Mouse (Mus musculus) midbrain, embryonic 12.5 days (tissue): ENCODE measurements around the gene Sufu. TPM values are rescaled to one million over a fixed set of nuclear protein-coding genes. Genes with fewer than 3 reads are reported as not detected.
A peak's percentile ranks its signal among the peaks of the same experiment; 100 is the strongest.

ENCODE experiments used
- ATAC-seq: fragments of 200-750 bp; cut with Nextera tagmentation; 2 replicates; pipeline ENCODE4 v1.8.0; 2017; ENCODE audit warnings: low read depth, moderate TSS enrichment, moderate library complexity; ENCODE audit not compliant: low FRiP score
- H3K27ac ChIP-seq: fragments of 300-500 bp; sonication (generic); replicated peaks from 2 replicates; pipeline ENCODE4 v1.5.1; 2016; ENCODE audit warnings: mild to moderate bottlenecking
- H3K27me3 ChIP-seq: fragments of 300-500 bp; sonication (generic); 2 replicates; pipeline ENCODE4 v1.6.1; 2016; ENCODE audit warnings: mild to moderate bottlenecking
- H3K36me3 ChIP-seq: fragments of 300-500 bp; sonication (generic); 2 replicates; pipeline ENCODE4 v1.6.1; 2016
- H3K4me1 ChIP-seq: fragments of 300-500 bp; sonication (generic); 2 replicates; pipeline ENCODE4 v1.6.1; 2016
- H3K4me2 ChIP-seq: fragments of 300-500 bp; sonication (generic); replicated peaks from 2 replicates; pipeline ENCODE4 v1.6.1; 2016; ENCODE audit warnings: mild to moderate bottlenecking, moderate library complexity
- H3K4me3 ChIP-seq: fragments of 300-500 bp; sonication (generic); 2 replicates; pipeline ENCODE4 v1.5.1; 2016; ENCODE audit warnings: mild to moderate bottlenecking
- H3K9ac ChIP-seq: fragments of 300-500 bp; sonication (generic); replicated peaks from 2 replicates; pipeline ENCODE4 v1.6.1; 2016; ENCODE audit warnings: mild to moderate bottlenecking, moderate library complexity
- H3K9me3 ChIP-seq: fragments of 300-500 bp; sonication (generic); 2 replicates; pipeline ENCODE4 v1.6.1; 2016; ENCODE audit warnings: mild to moderate bottlenecking
- WGBS: fragments of 180-500 bp; shearing (Covaris S2); methylation state at CpG from one replicate; pipeline ENCODE4 v1.1.7; 2016; 5-methylcytosine and 5-hydroxymethylcytosine counted together
- polyA plus RNA-seq: library from polyadenylated mRNA; unstranded; fragments of >200 nt; fragmentation: Nextera tagmentation; extraction: Ambion mirVana; gene quantifications from 2 replicates; pipeline ENCODE4 v1.2.1, GENCODE M21; 2016

Sufu gene
- polyA plus RNA-seq, 1 experiment from 2014 or later, result 43.7 TPM

DNA sequence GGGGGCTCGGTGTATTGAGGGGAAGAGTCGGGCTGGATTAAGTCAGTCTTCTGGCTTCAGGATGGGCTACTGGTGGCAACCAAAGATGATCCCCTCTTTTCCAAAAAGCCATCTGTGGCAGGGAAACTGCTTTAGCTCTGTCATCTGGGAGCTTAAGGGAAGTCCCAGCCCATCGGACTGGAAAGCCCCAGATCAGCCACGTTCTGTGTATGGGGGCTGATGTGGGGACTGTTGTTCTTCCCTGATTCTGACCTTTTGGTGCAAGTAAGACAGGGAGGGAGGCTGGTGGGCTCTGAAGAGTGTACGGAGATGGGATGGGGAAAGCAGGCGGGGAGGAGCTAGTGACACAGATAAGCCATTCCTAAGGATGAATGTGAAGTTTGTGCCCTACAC is 127.5 kb downstream of the Sufu start:
- Histone ChIP-seq H3K27ac (peak overlapping the region; percentile 83), H3K9me3 (no peaks in the 10 kb centered on the region), H3K4me2 (peak overlapping the region; percentile 49), H3K4me3 (peak overlapping the region; percentile 16; the same call in 1 of the 2 replicates), H3K9ac (peak overlapping the region; percentile 42), H3K4me1 (peaks cover 70% of the 10 kb centered on the region), H3K27me3 (no peaks in the 10 kb centered on the region), H3K36me3 (no peaks in the 10 kb centered on the region)
- 8% methylated on average over 6 of the region's 6 CpGs for WGBS
- peak; percentile 17; the same call in 1 of the 2 replicates for ATAC-seq

DNA sequence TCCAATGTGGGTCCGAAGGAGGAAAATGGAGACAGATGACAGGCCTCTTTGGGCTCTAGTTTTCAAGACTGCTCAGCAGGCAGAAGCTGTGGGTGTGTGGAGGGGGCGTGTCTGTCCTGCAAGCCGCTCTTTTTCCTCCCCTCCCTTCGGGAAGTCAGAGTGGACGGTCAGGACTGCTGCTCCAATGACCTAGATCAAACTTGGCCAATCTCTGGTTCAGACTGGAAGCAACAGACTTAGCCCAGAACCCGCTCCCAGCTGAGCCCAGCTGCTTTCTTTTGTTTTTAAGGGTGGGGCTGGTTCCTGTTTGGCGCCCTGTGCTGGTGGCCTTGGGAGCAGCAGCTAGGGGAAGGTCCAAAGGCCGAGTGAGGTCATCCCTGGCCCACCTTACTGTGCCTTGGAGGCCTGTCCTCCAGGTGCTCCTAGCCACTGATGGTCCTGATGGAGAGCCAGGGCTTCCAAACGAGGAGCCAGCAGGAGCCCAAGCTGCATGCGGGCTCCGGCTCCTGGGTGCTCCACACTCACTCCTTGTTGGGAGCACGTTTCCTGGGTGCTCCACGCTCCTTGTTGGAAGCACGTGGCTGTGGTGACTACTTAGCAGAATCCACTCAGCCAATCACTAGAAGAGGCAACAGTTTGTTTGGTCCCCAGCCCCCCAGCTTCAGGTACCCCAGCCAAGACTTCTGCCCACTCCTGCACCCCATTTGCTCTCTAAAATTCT is 128.1 kb downstream of the Sufu start:
- Histone ChIP-seq H3K27me3 (no peaks in the 10 kb centered on the region), H3K9ac (0 out of 2 replicates have a peak overlapping the region, but pooled peaks have one; percentile 42), H3K4me1 (peaks cover 73% of the 10 kb centered on the region), H3K27ac (peak overlapping the region; percentile 83), H3K9me3 (no peaks in the 10 kb centered on the region), H3K4me3 (no peak overlapping the region), H3K4me2 (peak overlapping the region; percentile 49), H3K36me3 (no peaks in the 10 kb centered on the region)
- WGBS, result 23% methylated on average over 14 of the region's 14 CpGs
- no peak for ATAC-seq

DNA sequence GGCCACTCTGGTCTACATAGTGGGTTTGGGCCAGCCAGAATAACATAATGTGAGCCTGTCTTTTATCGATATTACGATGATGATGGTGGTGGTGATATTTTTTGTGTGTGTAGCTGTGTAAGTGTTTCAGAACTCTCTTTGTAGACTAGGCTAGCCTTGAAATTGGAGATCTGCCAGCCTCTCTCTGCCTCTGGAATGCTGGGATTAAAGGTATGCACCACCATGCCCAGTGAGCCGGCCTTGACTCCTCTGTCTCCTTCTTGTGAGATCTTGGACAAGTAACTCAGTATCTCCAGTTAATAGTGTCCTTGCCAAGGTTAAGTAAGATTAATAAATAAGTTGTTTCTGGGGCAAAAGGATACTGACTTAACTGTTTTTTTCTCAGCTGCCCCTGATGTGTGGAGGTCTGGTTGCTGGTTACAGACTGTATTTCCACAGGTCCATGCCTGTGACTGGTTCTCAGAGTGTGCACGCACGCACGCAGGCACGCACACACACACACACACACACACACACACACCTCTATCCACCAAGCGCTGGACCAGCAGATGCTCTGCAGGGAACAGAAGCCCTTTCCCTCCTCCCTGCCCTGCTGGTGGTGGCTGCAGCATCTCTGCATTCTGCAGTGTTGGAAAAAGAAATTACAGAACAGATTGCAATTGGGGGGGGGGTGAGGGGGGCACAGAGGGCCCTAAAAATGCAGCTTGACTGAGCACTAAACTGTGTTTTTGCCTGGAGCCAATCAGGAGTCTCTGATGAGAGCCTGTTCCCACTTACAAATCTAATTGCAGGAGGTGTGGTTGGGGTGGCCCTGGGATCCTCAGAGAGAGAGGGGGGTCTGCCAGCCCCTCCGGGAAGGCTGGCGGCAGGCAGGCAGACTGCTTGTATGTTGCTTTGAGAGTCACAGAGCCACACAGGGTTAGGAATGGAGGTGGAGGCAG is 129.3 kb downstream of the Sufu start:
- Histone ChIP-seq H3K27ac (peak overlapping the region; percentile 16; the same call in 1 of the 2 replicates), H3K9me3 (no peaks in the 10 kb centered on the region), H3K36me3 (no peaks in the 10 kb centered on the region), H3K4me3 (no peak overlapping the region), H3K27me3 (no peaks in the 10 kb centered on the region), H3K9ac (no peak overlapping the region), H3K4me2 (no peak overlapping the region), H3K4me1 (peaks cover 85% of the 10 kb centered on the region)
- 44% methylated on average over 10 of the region's 10 CpGs for WGBS
- no peak for ATAC-seq

DNA sequence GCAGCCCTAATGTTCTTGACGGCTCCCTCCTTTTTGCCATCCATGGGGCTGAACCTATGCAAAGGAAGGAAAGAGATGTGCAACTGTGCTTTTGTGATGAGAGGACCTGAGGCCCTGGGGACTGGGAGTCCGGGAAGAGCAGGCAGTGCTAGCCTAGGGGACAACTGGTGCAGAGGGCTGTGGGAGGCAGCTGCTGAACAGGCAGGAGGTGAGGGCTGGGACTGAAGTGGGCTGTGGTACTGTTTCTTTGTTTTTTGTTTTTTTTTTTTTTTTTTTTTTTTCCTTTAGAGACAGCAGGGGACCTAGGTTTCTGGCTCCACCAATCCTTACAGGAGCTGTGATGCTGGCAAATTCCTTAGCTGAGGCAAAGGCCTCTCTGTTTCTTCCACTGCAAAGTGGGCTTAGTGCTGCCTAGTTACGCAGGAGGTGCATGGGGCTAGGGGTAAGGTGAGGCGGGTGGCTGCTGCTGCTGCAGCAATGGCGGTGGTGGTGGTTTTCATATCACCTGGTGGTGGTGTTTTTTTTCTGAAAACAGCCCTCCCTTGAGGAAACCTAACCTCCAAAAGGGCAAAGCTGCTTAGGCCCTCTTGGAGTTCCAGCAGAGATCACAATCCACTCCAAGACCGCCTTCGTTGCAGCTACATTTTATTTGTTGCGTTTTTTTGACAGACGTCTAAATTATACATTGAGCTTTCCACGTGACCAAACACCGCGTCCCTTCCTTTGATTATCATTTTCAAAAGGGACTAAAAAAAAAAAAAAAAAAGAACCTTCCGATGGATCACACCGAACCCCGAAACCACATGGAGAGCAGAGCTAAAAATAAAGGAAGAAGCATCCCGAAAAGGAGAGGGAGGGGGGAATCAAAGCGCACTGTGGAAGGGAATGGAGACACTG is 131.2 kb downstream of the Sufu start:
- 5% methylated on average over 17 of the region's 17 CpGs for WGBS
- no peaks in the 10 kb centered on the region for H3K27me3 ChIP-seq
- H3K4me1 ChIP-seq, result peaks cover 98% of the 10 kb centered on the region
- H3K4me3 ChIP-seq, result peak overlapping the region; percentile 17
- peak overlapping the region; percentile 45 for H3K9ac ChIP-seq
- no peak for ATAC-seq
- peak overlapping the region; percentile 56 for H3K4me2 ChIP-seq
- no peaks in the 10 kb centered on the region for H3K36me3 ChIP-seq
- peak overlapping the region; percentile 91 for H3K27ac ChIP-seq
- H3K9me3 ChIP-seq, result no peaks in the 10 kb centered on the region

DNA sequence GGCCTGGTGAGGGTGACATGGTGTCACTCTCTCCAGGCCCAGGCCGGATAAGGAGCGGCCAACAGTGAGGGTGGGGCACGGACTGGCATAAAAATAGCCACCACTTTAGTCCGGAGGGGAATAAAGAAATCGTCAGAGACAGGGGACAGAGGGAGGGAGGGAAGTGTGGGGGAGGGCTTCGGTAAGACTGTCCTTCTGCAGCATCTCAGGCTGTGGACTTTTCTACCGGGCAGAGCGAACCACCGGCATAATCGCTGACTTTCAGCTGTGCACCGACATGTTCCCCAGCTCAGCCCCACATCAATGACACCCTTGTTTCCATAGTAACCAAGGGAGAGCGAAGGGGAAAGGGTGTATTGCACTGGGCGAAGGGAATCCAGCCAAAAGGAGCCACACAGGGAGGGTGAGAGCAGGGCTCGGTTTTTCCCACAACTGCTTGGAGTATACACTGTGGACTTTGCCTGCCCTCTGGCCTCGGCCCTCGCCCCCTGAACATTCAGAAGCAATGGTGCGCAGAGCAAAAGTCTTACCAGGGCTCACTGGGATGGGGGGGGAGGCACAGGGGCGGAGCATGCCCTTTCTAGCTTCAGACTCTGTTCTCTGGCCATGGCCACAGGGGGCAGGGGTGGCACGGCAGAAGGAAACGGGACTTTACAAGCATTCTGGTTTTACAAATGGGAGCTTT is 132.0 kb downstream of the Sufu start:
- Histone ChIP-seq H3K9ac (peak overlapping the region; percentile 45), H3K36me3 (no peaks in the 10 kb centered on the region), H3K4me2 (peak overlapping the region; percentile 56), H3K4me1 (peaks cover 98% of the 10 kb centered on the region), H3K27ac (peak overlapping the region; percentile 91), H3K9me3 (no peaks in the 10 kb centered on the region), H3K4me3 (peak overlapping the region; percentile 17), H3K27me3 (no peaks in the 10 kb centered on the region)
- ATAC-seq, result peak; percentile 58
- WGBS, result 2% methylated on average over 20 of the region's 20 CpGs

- no peak for ATAC-seq
- H3K4me2 ChIP-seq, result peak overlapping the region; percentile 56
- peak overlapping the region; percentile 45; the same call in 1 of the 2 replicates for H3K9ac ChIP-seq
- no peak overlapping the region for H3K4me3 ChIP-seq
- no peaks in the 10 kb centered on the region for H3K36me3 ChIP-seq
- no peaks in the 10 kb centered on the region for H3K27me3 ChIP-seq
- peaks cover 94% of the 10 kb centered on the region for H3K4me1 ChIP-seq
- H3K27ac ChIP-seq, result peak overlapping the region; percentile 91
- 4% methylated on average over 13 of the region's 13 CpGs for WGBS
- H3K9me3 ChIP-seq, result no peaks in the 10 kb centered on the region
Observed at GRCm38 (mm10) chr19:46529601-46530448, 133.1 kb downstream of the Sufu start.

- 3% methylated on average over 8 of the region's 8 CpGs for WGBS
- Histone ChIP-seq H3K4me2 (peak overlapping the region; percentile 56), H3K36me3 (no peaks in the 10 kb centered on the region), H3K4me1 (peaks cover 87% of the 10 kb centered on the region), H3K27me3 (no peaks in the 10 kb centered on the region), H3K4me3 (no peak overlapping the region), H3K27ac (peak overlapping the region; percentile 91), H3K9ac (peak overlapping the region; percentile 45; the same call in 1 of the 2 replicates), H3K9me3 (no peaks in the 10 kb centered on the region)
- ATAC-seq, result no peak
Observed at GRCm38 (mm10) chr19:46530449-46530990, 133.8 kb downstream of the Sufu start.

GRCm38 (mm10) chr19:46531071-46532030 is 134.7 kb downstream of the Sufu start:
- Histone ChIP-seq H3K27ac (peak overlapping the region; percentile 91), H3K4me3 (no peak overlapping the region), H3K36me3 (no peaks in the 10 kb centered on the region), H3K4me1 (peaks cover 79% of the 10 kb centered on the region), H3K4me2 (peak overlapping the region; percentile 56), H3K9ac (peak overlapping the region; percentile 7), H3K27me3 (no peaks in the 10 kb centered on the region), H3K9me3 (no peaks in the 10 kb centered on the region)
- WGBS, result 4% methylated on average over 16 of the region's 16 CpGs
- ATAC-seq, result no peak

DNA sequence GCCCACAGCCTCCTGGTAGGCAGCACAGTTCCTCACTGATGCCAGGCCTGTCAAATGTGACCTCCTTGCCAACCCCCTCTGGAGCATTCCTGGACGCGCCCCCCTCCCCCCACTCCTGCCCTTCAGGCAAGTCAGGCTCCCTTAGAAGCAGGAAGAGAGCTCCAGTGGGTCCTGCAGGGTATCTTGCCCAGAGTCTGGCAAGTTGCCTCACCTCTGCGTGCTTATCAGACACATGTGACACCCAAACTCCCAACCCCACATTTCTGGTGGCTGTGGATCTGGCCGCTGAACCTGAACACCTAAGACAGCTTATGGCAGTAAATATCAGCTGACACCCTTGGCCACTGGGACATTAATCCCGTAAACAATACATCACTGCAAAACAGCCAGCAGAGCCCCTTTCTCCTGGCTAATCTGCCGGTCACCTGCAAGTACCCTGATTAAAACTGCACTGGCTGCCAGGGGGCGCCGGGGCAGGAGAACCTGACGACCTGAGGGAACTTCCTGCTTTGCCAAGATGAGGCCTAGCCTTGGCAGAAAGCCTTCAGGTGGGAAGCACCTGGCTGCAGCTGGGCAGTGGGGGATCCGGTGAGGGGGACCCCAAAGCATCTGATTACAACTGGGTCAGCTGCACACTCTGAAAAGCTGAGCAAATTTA is 135.5 kb downstream of the Sufu start:
- Histone ChIP-seq H3K27me3 (no peaks in the 10 kb centered on the region), H3K36me3 (no peaks in the 10 kb centered on the region), H3K9ac (no peak overlapping the region; the same call in 1 of the 2 replicates), H3K27ac (peak overlapping the region; percentile 60), H3K4me1 (peaks cover 72% of the 10 kb centered on the region), H3K4me2 (peak overlapping the region; percentile 12; the same call in 1 of the 2 replicates), H3K4me3 (no peak overlapping the region), H3K9me3 (no peaks in the 10 kb centered on the region)
- no peak for ATAC-seq
- WGBS, result 7% methylated on average over 10 of the region's 10 CpGs
